Mouse (Mus musculus) T-cell, adult 2 months (primary cell): Measurements from ENCODE around the gene Sh3rf1.

Experiments
- DNase-seq: peaks from one replicate; pipeline ENCODE4 v3.0.0; 2022; ENCODE audit warnings: low spot score

The Sh3rf1 gene

GRCm38 (mm10) chr8:61324363-61324914 is 100.8 kb downstream of the Sh3rf1 start:
- DNase-seq = no peak

GRCm38 (mm10) chr8:61325014-61325715 is 101.5 kb downstream of the Sh3rf1 start:
- no peak for DNase-seq

- DNase-seq = no peak
These were observed 102.6 kb downstream of the Sh3rf1 start for GRCm38 (mm10) chr8:61326281-61326680.

- DNase-seq = no peak
These were observed 103.7 kb downstream of the Sh3rf1 start for GRCm38 (mm10) chr8:61327333-61327732.

GRCm38 (mm10) chr8:61339629-61340028 is 116.0 kb downstream of the Sh3rf1 start:
- DNase-seq = no peak

- DNase-seq = no peak
These were observed 116.8 kb downstream of the Sh3rf1 start for GRCm38 (mm10) chr8:61340283-61340984.

GRCm38 (mm10) chr8:61341587-61342441 is 118.1 kb downstream of the Sh3rf1 start:
- no peak for DNase-seq

- DNase-seq = no peak
These were observed 118.9 kb downstream of the Sh3rf1 start for GRCm38 (mm10) chr8:61342473-61343026.

GRCm38 (mm10) chr8:61344435-61344834 is 120.8 kb downstream of the Sh3rf1 start:
- DNase-seq = no peak

- no peak for DNase-seq
These were observed 123.3 kb downstream of the Sh3rf1 start for GRCm38 (mm10) chr8:61346941-61347340.

- no peak for DNase-seq
These were observed 123.9 kb downstream of the Sh3rf1 start for GRCm38 (mm10) chr8:61347526-61347925.

- DNase-seq = no peak
These were observed 124.4 kb downstream of the Sh3rf1 start for GRCm38 (mm10) chr8:61348029-61348428.

- no peak for DNase-seq
These were observed 124.8 kb downstream of the Sh3rf1 start for GRCm38 (mm10) chr8:61348518-61348917.

GRCm38 (mm10) chr8:61350443-61350842 is 126.8 kb downstream of the Sh3rf1 start:
- DNase-seq = no peak

- no peak for DNase-seq
These were observed 128.0 kb downstream of the Sh3rf1 start for GRCm38 (mm10) chr8:61351638-61352037.

GRCm38 (mm10) chr8:61355503-61355902 is 131.8 kb downstream of the Sh3rf1 start:
- DNase-seq = no peak

- DNase-seq = peak; percentile 32
These were observed 135.3 kb downstream of the Sh3rf1 start for GRCm38 (mm10) chr8:61359004-61359403.

GRCm38 (mm10) chr8:61359851-61360272 is 136.2 kb downstream of the Sh3rf1 start:
- DNase-seq = no peak

- DNase-seq = no peak
These were observed 136.7 kb downstream of the Sh3rf1 start for GRCm38 (mm10) chr8:61360362-61360761.

GRCm38 (mm10) chr8:61361476-61361875 is 137.8 kb downstream of the Sh3rf1 start:
- DNase-seq = no peak

- DNase-seq = no peak
These were observed 138.7 kb downstream of the Sh3rf1 start for GRCm38 (mm10) chr8:61362301-61362913.

- DNase-seq = no peak
These were observed 149.6 kb downstream of the Sh3rf1 start for GRCm38 (mm10) chr8:61373303-61373702.
